Mouse (Mus musculus): ENCODE measurements at regions not wholly inside any gene's neighbourhood (a gene's known extent, or its start where the extent isn't known, plus 50 kb on each side); places are given as distances from the start of the nearest gene placed in this dataset.

- TF ChIP-seq POLR2A (IDR thresholded peaks at IDR 0.05; ENCODE audit: insufficient read depth, low read length) (no peak), CTCF (IDR thresholded peaks at IDR 0.05; ENCODE audit: low read depth, low read length) (no peak)
Measured at GRCm38 (mm10) chr3:8746037-8746436, 863.8 kb downstream of the Zfp704 start.

Data from ES-Bruce4 (cell line).